ENCODE assay signal across 20 mouse cellular contexts in the genomic region with DNA sequence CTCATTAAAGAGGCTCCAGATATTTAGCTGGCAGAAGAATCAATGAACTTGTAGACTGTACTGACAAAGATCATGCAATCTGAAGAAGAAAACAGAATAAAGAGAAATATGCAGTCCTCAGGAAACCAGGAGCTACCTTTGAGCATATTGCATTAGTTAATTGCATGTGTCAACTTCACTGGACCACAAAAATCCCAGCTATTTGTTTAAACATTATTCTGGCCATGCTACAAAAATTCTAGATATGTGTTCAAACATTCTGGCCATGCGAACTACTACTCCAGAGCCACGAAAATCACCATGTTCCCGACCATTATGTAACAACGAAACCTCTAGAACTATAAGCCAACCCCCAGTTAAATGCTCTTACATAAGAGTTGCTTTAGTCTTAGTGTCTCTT. TPM values are rescaled to one million over a fixed set of nuclear protein-coding genes. Genes with fewer than 3 reads are reported as not detected.
DNase-seq lines count a peak whose midpoint lies in the region; ATAC-seq and TF ChIP-seq lines count a peak whose summit lies in the region.
"Had no signal": no experiment of that assay in that cellular context is flagged by ENCODE, and none has a peak within 500 bp of the region (broad histone marks: within the 10 kb centered on the region; RNA-seq: fewer than 3 reads in every experiment).

No protein-coding gene starts in this region.

- WGBS in kidney, embryonic 15.5 days, result 83% methylated on average over 4 of the region's 4 CpGs
- WGBS in lung, embryonic 14.5 days, result 64% methylated on average over 4 of the region's 4 CpGs

- H3K4me3 ChIP-seq in kidney, embryonic 15.5 days (replicated peaks), result no peak overlapping the region
- no peak overlapping the region for H3K4me3 ChIP-seq in lung, embryonic 14.5 days (ENCODE audit: low read depth, low read length)
- H3K4me3 ChIP-seq: embryonic facial prominence, embryonic 10.5 days; forebrain, embryonic 13.5 days; heart, adult 2 months; heart, embryonic 15.5 days; hindbrain, embryonic 13.5 days had no signal

- no peak overlapping the region for H3K4me2 ChIP-seq in kidney, embryonic 15.5 days
- no peak overlapping the region for H3K4me2 ChIP-seq in lung, embryonic 14.5 days
- H3K4me2 ChIP-seq: forebrain, embryonic 13.5 days; heart, embryonic 11.5 days; heart, embryonic 15.5 days; hindbrain, embryonic 13.5 days had no signal

- no peak overlapping the region for H3K9ac ChIP-seq in kidney, embryonic 15.5 days
- no peak overlapping the region for H3K9ac ChIP-seq in lung, embryonic 14.5 days
- H3K9ac ChIP-seq: forebrain, embryonic 13.5 days; forebrain, postnatal 0 days; heart, embryonic 15.5 days; hindbrain, embryonic 13.5 days had no signal

- no peaks in the 10 kb centered on the region for H3K4me1 ChIP-seq in kidney, embryonic 15.5 days
- no peaks in the 10 kb centered on the region for H3K4me1 ChIP-seq in lung, embryonic 14.5 days (ENCODE audit: insufficient read depth)
- H3K4me1 ChIP-seq: embryonic facial prominence, embryonic 10.5 days; forebrain, embryonic 13.5 days; heart, embryonic 15.5 days; hindbrain, embryonic 13.5 days had no signal

- peaks cover 25% of the 10 kb centered on the region for H3K27me3 ChIP-seq in kidney, embryonic 15.5 days
- no peaks in the 10 kb centered on the region for H3K27me3 ChIP-seq in lung, embryonic 14.5 days (ENCODE audit: insufficient read depth, low read length)
- H3K27me3 ChIP-seq: heart, embryonic 15.5 days had no signal

- H3K27ac ChIP-seq in kidney, embryonic 15.5 days, result no peak overlapping the region
- H3K27ac ChIP-seq in lung, embryonic 14.5 days (ENCODE audit: low read depth), result no peak overlapping the region
- H3K27ac ChIP-seq: embryonic facial prominence, embryonic 10.5 days; forebrain, embryonic 13.5 days; heart, adult 2 months; heart, embryonic 15.5 days; hindbrain, embryonic 13.5 days had no signal

- H3K9me3 ChIP-seq in kidney, embryonic 15.5 days (replicated peaks), result no peaks in the 10 kb centered on the region
- no peaks in the 10 kb centered on the region for H3K9me3 ChIP-seq in lung, embryonic 14.5 days (ENCODE audit: low read depth, low read length)
- H3K9me3 ChIP-seq: embryonic facial prominence, embryonic 10.5 days; forebrain, embryonic 13.5 days; heart, embryonic 15.5 days; hindbrain, embryonic 13.5 days had no signal

- TF ChIP-seq CTCF in lung, embryonic 14.5 days (IDR thresholded peaks at IDR 0.05; ENCODE audit: low read depth), result no peak

- H3K36me3 ChIP-seq in kidney, embryonic 15.5 days, result no peaks in the 10 kb centered on the region
- H3K36me3 ChIP-seq in lung, embryonic 14.5 days (ENCODE audit: insufficient read depth), result no peaks in the 10 kb centered on the region
- H3K36me3 ChIP-seq: embryonic facial prominence, embryonic 10.5 days; heart, embryonic 15.5 days; hindbrain, embryonic 13.5 days had no signal

- ATAC-seq in kidney, embryonic 15.5 days (replicated peaks; ENCODE audit: low FRiP score), result no peak
- ATAC-seq in lung, embryonic 14.5 days (ENCODE audit: insufficient read depth), result no peak
- ATAC-seq: activated CD4-positive, CD25-positive, alpha-beta regulatory T cell, adult 4 months; forebrain, embryonic 13.5 days; forebrain, postnatal 0 days had no signal

- peak; percentile 5 for DNase-seq in kidney, adult 9 months
- peak; percentile 1 for DNase-seq in lung, embryonic 14.5 days
- DNase-seq in lung, postnatal 4 days, result no peak
- peak; percentile 56 for DNase-seq in 3T3-L1 (ENCODE audit: low read depth, low spot score)
- peak; percentile 49 for DNase-seq in lung, postnatal 36 days
- no peak for DNase-seq in T-cell, adult 2 months (ENCODE audit: low spot score)
- DNase-seq: adrenal gland, postnatal 14 days; cerebellum, adult 2 months; cerebellum, postnatal 10 days; forebrain, postnatal 0 days; gastrocnemius, postnatal 14 days; heart, adult 2 months; heart, postnatal 14 days had no signal

RNA-seq across cellular contexts. Expression of a gene that starts 37.9 kb away (rescaled TPM):
- 0.15 TPM in 1 of 2 replicates, not detected in the other for polyA plus RNA-seq in kidney, embryonic 15.5 days (2015; fragmentation: Nextera tagmentation; extraction: Ambion mirVana)
- polyA plus RNA-seq in lung, embryonic 14.5 days (2014; fragmentation: Nextera tagmentation; extraction: Ambion mirVana), result 0.12 TPM in 1 of 2 replicates, not detected in the other
- polyA plus RNA-seq: activated CD4-positive, CD25-positive, alpha-beta regulatory T cell, adult 4 months; heart, adult 2 months; heart, embryonic 15.5 days had no signal

RNA-seq across cellular contexts. Expression of a gene that starts 49.8 kb away (rescaled TPM):
- polyA plus RNA-seq in kidney, embryonic 15.5 days (2015; fragmentation: Nextera tagmentation; extraction: Ambion mirVana), result 1.8 and 2.0 TPM in 2 replicates
- 2.1 and 2.3 TPM in 2 replicates for polyA plus RNA-seq in lung, embryonic 14.5 days (2014; fragmentation: Nextera tagmentation; extraction: Ambion mirVana)

Comparison
In these comparisons a context has a peak if more than half of its experiments do, and no peak if none do; other contexts are left out.
1. DNase-seq: peak in kidney, adult 9 months (single experiment), lung, embryonic 14.5 days (single experiment), 3T3-L1 (single experiment) and lung, postnatal 36 days (single experiment); none in lung, postnatal 4 days (0 of 2) and T-cell, adult 2 months (single experiment).